Mouse (Mus musculus): ENCODE data around the gene Iars2. TPM values are rescaled to one million over a fixed set of nuclear protein-coding genes. Genes with fewer than 3 reads are reported as not detected.
A peak's percentile ranks its signal among the peaks of the same experiment; 100 is the strongest.
"Not testable (repeated sequence)": the region's sequence is repeated elsewhere in the genome, so short reads cannot be mapped to it uniquely, and the experiment has no call there.

The Iars2 gene
- polyA plus RNA-seq, 1 experiment from 2014 or later, result 31.7 TPM

- WGBS, result 58% methylated on average over 3 of the region's 3 CpGs
- peaks cover 43% of the 10 kb centered on the region for H3K36me3 ChIP-seq
- DNase-seq (ENCODE audit: low spot score); H3K9me3 ChIP-seq; H3K27me3 ChIP-seq (ENCODE audit: insufficient read depth, poor library complexity, severe bottlenecking): not testable (repeated sequence)
- peak overlapping the region; percentile 86 for H3K4me3 ChIP-seq
- peaks cover 15% of the 10 kb centered on the region for H3K4me1 ChIP-seq
- peak overlapping the region; percentile 96; the same call in 1 of the 2 replicates for H3K27ac ChIP-seq
Measured at GRCm38 (mm10) chr1:185327754-185328345, 1.3 kb downstream of the Iars2 start.

GRCm38 (mm10) chr1:185315846-185316568 lies 13.2 kb downstream of the Iars2 start:
- WGBS, result 92% methylated on average over 16 of the region's 16 CpGs
- Histone ChIP-seq H3K4me1 (peaks cover 6% of the 10 kb centered on the region; the same call in 1 of the 2 replicates), H3K9me3 (no peaks in the 10 kb centered on the region), H3K36me3 (peaks cover 69% of the 10 kb centered on the region), H3K27ac (no peak overlapping the region), H3K27me3 (ENCODE audit: insufficient read depth, poor library complexity, severe bottlenecking) (no peaks in the 10 kb centered on the region), H3K4me3 (no peak overlapping the region)
- no peak for DNase-seq (ENCODE audit: low spot score)

GRCm38 (mm10) chr1:185314546-185314945 lies 14.7 kb downstream of the Iars2 start:
- no peak for DNase-seq (ENCODE audit: low spot score)
- H3K36me3 ChIP-seq, result peaks cover 59% of the 10 kb centered on the region
- H3K4me3 ChIP-seq, result no peak overlapping the region
- H3K4me1 ChIP-seq, result peaks cover 6% of the 10 kb centered on the region; the same call in 1 of the 2 replicates
- H3K27ac ChIP-seq, result no peak overlapping the region
- 94% methylated on average over 4 of the region's 4 CpGs for WGBS
- no peaks in the 10 kb centered on the region for H3K9me3 ChIP-seq
- H3K27me3 ChIP-seq (ENCODE audit: insufficient read depth, poor library complexity, severe bottlenecking), result no peaks in the 10 kb centered on the region

GRCm38 (mm10) chr1:185311949-185312348 lies 17.2 kb downstream of the Iars2 start:
- Histone ChIP-seq H3K27ac (peak overlapping the region; percentile 42; the same call in 1 of the 2 replicates), H3K4me3 (0 out of 2 replicates have a peak overlapping the region, but pooled peaks have one; percentile 2), H3K9me3 (no peaks in the 10 kb centered on the region), H3K27me3 (ENCODE audit: insufficient read depth, poor library complexity, severe bottlenecking) (no peaks in the 10 kb centered on the region), H3K36me3 (peaks cover 52% of the 10 kb centered on the region), H3K4me1 (peaks cover 12% of the 10 kb centered on the region)
- peak; percentile 83 for DNase-seq (ENCODE audit: low spot score)
- 34% methylated on average over 9 of the region's 9 CpGs for WGBS

GRCm38 (mm10) chr1:185308908-185309307 lies 20.3 kb downstream of the Iars2 start:
- Histone ChIP-seq H3K27me3 (ENCODE audit: insufficient read depth, poor library complexity, severe bottlenecking) (no peaks in the 10 kb centered on the region), H3K36me3 (peaks cover 44% of the 10 kb centered on the region), H3K4me3 (no peak overlapping the region), H3K27ac (peak overlapping the region; percentile 29; the same call in 1 of the 2 replicates), H3K9me3 (no peaks in the 10 kb centered on the region), H3K4me1 (peaks cover 12% of the 10 kb centered on the region)
- WGBS, result 39% methylated on average over 4 of the region's 4 CpGs
- peak; percentile 82 for DNase-seq (ENCODE audit: low spot score)

- H3K27ac ChIP-seq, result 0 out of 2 replicates have a peak overlapping the region, but pooled peaks have one; percentile 29
- H3K36me3 ChIP-seq, result peaks cover 41% of the 10 kb centered on the region
- no peak for DNase-seq (ENCODE audit: low spot score)
- no peak overlapping the region for H3K4me3 ChIP-seq
- no peaks in the 10 kb centered on the region for H3K9me3 ChIP-seq
- 96% methylated on average over 2 of the region's 2 CpGs for WGBS
- H3K27me3 ChIP-seq (ENCODE audit: insufficient read depth, poor library complexity, severe bottlenecking), result no peaks in the 10 kb centered on the region
- H3K4me1 ChIP-seq, result peaks cover 12% of the 10 kb centered on the region
Measured at GRCm38 (mm10) chr1:185308334-185308733, 20.9 kb downstream of the Iars2 start.

- no peaks in the 10 kb centered on the region for H3K27me3 ChIP-seq (ENCODE audit: insufficient read depth, poor library complexity, severe bottlenecking)
- H3K36me3 ChIP-seq, result peaks cover 42% of the 10 kb centered on the region
- 95% methylated on average over 7 of the region's 7 CpGs for WGBS
- H3K27ac ChIP-seq, result no peak overlapping the region
- no peak for DNase-seq (ENCODE audit: low spot score)
- no peak overlapping the region for H3K4me3 ChIP-seq
- H3K9me3 ChIP-seq, result no peaks in the 10 kb centered on the region
- H3K4me1 ChIP-seq, result peaks cover 12% of the 10 kb centered on the region
Measured at GRCm38 (mm10) chr1:185307645-185308044, 21.6 kb downstream of the Iars2 start.

GRCm38 (mm10) chr1:185306836-185307235 lies 22.4 kb downstream of the Iars2 start:
- 96% methylated on average over 12 of the region's 12 CpGs for WGBS
- peaks cover 45% of the 10 kb centered on the region for H3K36me3 ChIP-seq

GRCm38 (mm10) chr1:185302816-185303215 lies 26.4 kb downstream of the Iars2 start:
- Histone ChIP-seq H3K4me1 (no peaks in the 10 kb centered on the region), H3K27me3 (ENCODE audit: insufficient read depth, poor library complexity, severe bottlenecking) (no peaks in the 10 kb centered on the region), H3K9me3 (no peaks in the 10 kb centered on the region), H3K27ac (no peak overlapping the region), H3K36me3 (peaks cover 57% of the 10 kb centered on the region), H3K4me3 (no peak overlapping the region)
- 93% methylated on average over 6 of the region's 6 CpGs for WGBS
- DNase-seq (ENCODE audit: low spot score), result peak; percentile 61

More at GRCm38 (mm10) chr1:185306836-185307235, 22.4 kb downstream of the Iars2 start:
- Histone ChIP-seq H3K4me1 (peaks cover 6% of the 10 kb centered on the region), H3K27me3 (ENCODE audit: insufficient read depth, poor library complexity, severe bottlenecking) (no peaks in the 10 kb centered on the region), H3K27ac (no peak overlapping the region), H3K4me3 (no peak overlapping the region), H3K9me3 (no peaks in the 10 kb centered on the region)
- peak; percentile 69 for DNase-seq (ENCODE audit: low spot score)

- 91% methylated on average over 8 of the region's 8 CpGs for whole genome bisulfite sequencing
- no peak overlapping the region for H3K4me3 ChIP-seq
- no peak overlapping the region for H3K27ac ChIP-seq
- DNase-seq (ENCODE audit: low spot score), result no peak
- no peaks in the 10 kb centered on the region for H3K27me3 ChIP-seq (ENCODE audit: insufficient read depth, poor library complexity, severe bottlenecking)
- H3K9me3 ChIP-seq, result no peaks in the 10 kb centered on the region
- no peaks in the 10 kb centered on the region for H3K4me1 ChIP-seq
- peaks cover 76% of the 10 kb centered on the region for H3K36me3 ChIP-seq
Measured at GRCm38 (mm10) chr1:185298496-185298895, 30.7 kb downstream of the Iars2 start.

GRCm38 (mm10) chr1:185296850-185297249 lies 32.3 kb downstream of the Iars2 start:
- Histone ChIP-seq H3K9me3 (no peaks in the 10 kb centered on the region), H3K27ac (no peak overlapping the region), H3K27me3 (ENCODE audit: insufficient read depth, poor library complexity, severe bottlenecking) (no peaks in the 10 kb centered on the region), H3K4me3 (no peak overlapping the region), H3K4me1 (no peaks in the 10 kb centered on the region), H3K36me3 (peaks cover 77% of the 10 kb centered on the region)
- no peak for DNase-seq (ENCODE audit: low spot score)
- WGBS, result 90% methylated on average over 7 of the region's 7 CpGs

GRCm38 (mm10) chr1:185292646-185293360 lies 36.4 kb downstream of the Iars2 start:
- peaks cover 84% of the 10 kb centered on the region for H3K36me3 ChIP-seq
- no peak for DNase-seq (ENCODE audit: low spot score)
- H3K4me1 ChIP-seq, result no peaks in the 10 kb centered on the region
- WGBS, result 89% methylated on average over 10 of the region's 10 CpGs
- H3K4me3 ChIP-seq, result no peak overlapping the region
- H3K27ac ChIP-seq, result no peak overlapping the region
- no peaks in the 10 kb centered on the region for H3K27me3 ChIP-seq (ENCODE audit: insufficient read depth, poor library complexity, severe bottlenecking)
- no peaks in the 10 kb centered on the region for H3K9me3 ChIP-seq

- Histone ChIP-seq H3K36me3 (peaks cover 85% of the 10 kb centered on the region), H3K27ac (no peak overlapping the region), H3K9me3 (no peaks in the 10 kb centered on the region), H3K4me1 (no peaks in the 10 kb centered on the region), H3K27me3 (ENCODE audit: insufficient read depth, poor library complexity, severe bottlenecking) (no peaks in the 10 kb centered on the region), H3K4me3 (no peak overlapping the region)
- 76% methylated on average over 4 of the region's 4 CpGs for WGBS
- no peak for DNase-seq (ENCODE audit: low spot score)
Measured at GRCm38 (mm10) chr1:185291336-185291735, 37.9 kb downstream of the Iars2 start.
